Mouse (Mus musculus) MEL (cell line): ENCODE measurements around the gene Bicd2.

Source experiments
- CHD2 ChIP-seq: IDR thresholded peaks from 2 replicates; pipeline ENCODE4 v1.6.1; 2011; ENCODE audit warnings: low read length, improper control_type of control experiment
- CTCF ChIP-seq, 3 experiments: IDR thresholded peaks in 2 of 3; conservative IDR thresholded peaks in 1 of 3; 2 replicates each; pipeline ENCODE4 v1.5.1; 2011 to 2012; ENCODE audit warnings: low read length in 3 of 3, low read depth in 2 of 3, mild to moderate bottlenecking in 2 of 3, improper control_type of control experiment in 1 of 3, inconsistent platforms in 1 of 3, mixed read lengths in 1 of 3, moderate library complexity in 1 of 3; ENCODE audit not compliant: control insufficient read depth in 1 of 3, insufficient read depth in 1 of 3, poor library complexity in 1 of 3, severe bottlenecking in 1 of 3
- E2F4 ChIP-seq: IDR thresholded peaks from 2 replicates; pipeline ENCODE4 v1.6.1; 2011; ENCODE audit warnings: low read depth, low read length, improper control_type of control experiment, borderline replicate concordance
- KAT2A ChIP-seq: conservative IDR thresholded peaks from 2 replicates; pipeline ENCODE4 v1.6.1; 2012; ENCODE audit warnings: low read depth, low read length, improper control_type of control experiment, inconsistent platforms
- POLR2AphosphoS5 ChIP-seq: IDR thresholded peaks from 2 replicates; pipeline ENCODE4 v1.6.1; 2012; ENCODE audit warnings: low read depth, borderline replicate concordance, mild to moderate bottlenecking, inconsistent platforms, low read length, moderate library complexity, mixed read lengths
- TCF12 ChIP-seq: IDR thresholded peaks from 2 replicates; pipeline ENCODE4 v1.6.1; 2014; ENCODE audit warnings: low read depth, mild to moderate bottlenecking, inconsistent platforms, low read length, improper control_type of control experiment, moderate library complexity
- USF1 ChIP-seq: IDR thresholded peaks from 2 replicates; pipeline ENCODE4 v1.6.1; 2014; ENCODE audit warnings: low read depth, mild to moderate bottlenecking, inconsistent platforms, low read length, improper control_type of control experiment, moderate library complexity
- USF2 ChIP-seq, 2 experiments: IDR thresholded peaks; 2 replicates each; pipeline ENCODE4 v1.6.1; 2011 to 2012; ENCODE audit warnings: improper control_type of control experiment in 2 of 2, low read length in 2 of 2, borderline replicate concordance in 1 of 2, inconsistent platforms in 1 of 2, low read depth in 1 of 2, mild to moderate bottlenecking in 1 of 2; ENCODE audit not compliant: insufficient read depth in 1 of 2

DNA sequence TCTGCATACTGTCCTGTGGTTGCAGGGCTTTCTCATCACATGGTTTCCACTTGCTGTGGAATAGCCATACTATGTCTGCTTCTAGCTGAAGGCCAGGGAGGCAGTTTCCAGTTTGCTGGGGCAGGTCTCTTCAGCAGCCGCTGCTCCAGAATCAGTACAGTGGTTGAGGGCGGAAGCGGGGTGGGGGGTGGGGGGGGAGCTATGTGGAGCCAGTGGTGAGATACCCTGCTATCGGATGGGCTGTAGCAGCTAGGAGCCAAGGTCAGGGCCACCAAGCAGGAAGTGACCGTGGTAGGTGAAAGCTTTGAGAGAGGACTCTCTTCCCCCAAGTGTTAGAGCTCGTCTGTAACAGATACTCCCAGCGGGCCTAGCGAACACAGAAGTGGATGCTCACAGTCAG, 56.8 kb downstream of the Bicd2 start:
- no peak for TF ChIP-seq CTCF (IDR thresholded peaks at IDR 0.05 in 2 of 3, conservative IDR thresholded peaks at IDR 0.05 in 1 of 3; ENCODE audit: control insufficient read depth in 1 of 3, insufficient read depth in 1 of 3, low read depth in 2 of 3, low read length in 3 of 3, poor library complexity in 1 of 3, severe bottlenecking in 1 of 3)
- no peak for TF ChIP-seq USF2 (IDR thresholded peaks at IDR 0.05; ENCODE audit: borderline replicate concordance in 1 of 2, insufficient read depth in 1 of 2, low read depth in 1 of 2, low read length in 2 of 2)
- no peak for TF ChIP-seq TCF12
- no peak for TF ChIP-seq USF1
- TF ChIP-seq CHD2, result no peak
- TF ChIP-seq POLR2AphosphoS5, result no peak
- TF ChIP-seq KAT2A, result no peak
- no peak for TF ChIP-seq E2F4
